Mouse (Mus musculus): ENCODE data around the gene Hoxd9. TPM values are rescaled to one million over a fixed set of nuclear protein-coding genes. Genes with fewer than 3 reads are reported as not detected.

The Hoxd9 gene
- polyA plus RNA-seq, 1 experiment from 2014 or later = 1.6 TPM

- TF ChIP-seq CTCF (IDR thresholded peaks at IDR 0.05; ENCODE audit: low read depth) = no peak
- Histone ChIP-seq H3K4me3 (ENCODE audit: low read depth, low read length) (peak within 1 kb of the TSS; percentile 9; the same call in 1 of the 2 replicates), H3K27ac (ENCODE audit: low read depth, low read length) (no peak within 1 kb of the TSS), H3K9me3 (ENCODE audit: control insufficient read depth) (no peaks in the 10 kb centered on the region), H3K4me2 (replicated peaks; ENCODE audit: low read depth) (no peak within 1 kb of the TSS), H3K27me3 (replicated peaks; ENCODE audit: control insufficient read depth, insufficient read depth, low read length) (peaks cover 98% of the 10 kb centered on the region), H3K36me3 (ENCODE audit: control insufficient read depth, insufficient read depth) (no peaks in the 10 kb centered on the region), H3K9ac (ENCODE audit: low read depth, low read length) (no peak within 1 kb of the TSS), H3K4me1 (replicated peaks; ENCODE audit: control insufficient read depth, insufficient read depth, low read length) (no peaks in the 10 kb centered on the region)
- WGBS = 4% methylated on average over 28 of the region's 28 CpGs
- ATAC-seq = no peak
These were observed 38.0 kb upstream of the Hoxd9 start, which contains the start of gene Evx2 for GRCm38 (mm10) chr2:74659507-74660005. Evx2 (minus strand) TSS chr2:74659557.

DNA sequence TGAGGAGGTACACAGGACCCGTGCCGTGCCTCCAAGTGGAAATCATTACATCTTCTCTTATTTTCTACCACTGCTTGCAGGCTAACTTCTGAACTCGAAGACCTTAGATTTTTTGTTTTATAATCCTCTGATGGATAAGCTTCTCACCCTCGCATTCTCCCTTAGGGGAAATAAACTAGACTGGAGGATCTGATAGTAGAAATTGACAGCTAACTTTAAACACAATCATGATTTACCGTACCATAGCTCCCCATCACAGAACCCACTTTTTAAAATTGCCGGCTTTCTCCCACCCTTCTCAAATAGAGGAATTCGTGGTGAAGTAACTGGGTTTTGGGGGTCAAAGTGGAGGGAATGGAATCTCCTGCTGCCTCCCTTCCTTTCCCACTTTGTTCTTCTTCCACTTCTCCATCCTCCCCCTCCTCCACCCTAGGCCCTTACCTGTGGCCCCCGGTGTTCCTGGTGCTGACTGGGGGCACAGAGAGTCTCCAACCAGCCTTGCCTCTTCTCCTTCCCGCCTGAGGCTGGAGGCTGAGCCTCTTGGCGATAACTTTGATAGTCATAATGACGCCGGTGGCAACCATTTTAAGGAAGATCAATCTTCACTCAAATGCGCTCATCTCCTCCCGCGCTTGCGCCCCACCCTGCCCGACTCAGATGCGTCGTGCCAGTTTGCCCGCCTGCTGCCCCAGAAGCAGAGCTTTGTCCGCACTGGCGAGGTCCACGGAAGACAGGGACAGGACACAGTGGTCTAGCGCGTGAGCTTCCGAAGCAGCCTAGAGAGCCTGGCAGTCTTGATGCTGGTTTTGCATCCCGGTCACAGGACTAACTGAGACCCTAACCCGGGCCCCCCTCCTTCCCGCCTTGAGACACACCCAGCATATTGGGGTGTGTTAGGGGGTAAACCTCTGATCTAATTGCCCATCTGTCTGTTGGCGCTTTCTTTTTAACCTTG lies 36.8 kb upstream of the Hoxd9 start:
- Histone ChIP-seq H3K27me3 (replicated peaks; ENCODE audit: control insufficient read depth, insufficient read depth, low read length) (peaks cover 97% of the 10 kb centered on the region), H3K27ac (ENCODE audit: low read depth, low read length) (no peak overlapping the region), H3K4me2 (replicated peaks; ENCODE audit: low read depth) (no peak overlapping the region), H3K9ac (ENCODE audit: low read depth, low read length) (no peak overlapping the region), H3K9me3 (ENCODE audit: control insufficient read depth) (no peaks in the 10 kb centered on the region), H3K36me3 (ENCODE audit: control insufficient read depth, insufficient read depth) (no peaks in the 10 kb centered on the region), H3K4me1 (replicated peaks; ENCODE audit: control insufficient read depth, insufficient read depth, low read length) (no peaks in the 10 kb centered on the region), H3K4me3 (ENCODE audit: low read depth, low read length) (no peak overlapping the region)
- ATAC-seq = no peak
- 4% methylated on average over 30 of the region's 30 CpGs for WGBS
- TF ChIP-seq CTCF (IDR thresholded peaks at IDR 0.05; ENCODE audit: low read depth) = no peak

- no peaks in the 10 kb centered on the region for H3K4me1 ChIP-seq (replicated peaks; ENCODE audit: control insufficient read depth, insufficient read depth, low read length)
- peaks cover 97% of the 10 kb centered on the region for H3K27me3 ChIP-seq (replicated peaks; ENCODE audit: control insufficient read depth, insufficient read depth, low read length)
- 0 out of 2 replicates have a peak overlapping the region, but pooled peaks have one; percentile 33 for H3K4me2 ChIP-seq (replicated peaks; ENCODE audit: low read depth)
- H3K4me3 ChIP-seq (ENCODE audit: low read depth, low read length) = peak overlapping the region; percentile 6; the same call in 1 of the 2 replicates
- H3K27ac ChIP-seq (ENCODE audit: low read depth, low read length) = no peak overlapping the region
- no peak for ATAC-seq
- no peaks in the 10 kb centered on the region for H3K9me3 ChIP-seq (ENCODE audit: control insufficient read depth)
- no peak overlapping the region for H3K9ac ChIP-seq (ENCODE audit: low read depth, low read length)
- 1% methylated on average over 14 of the region's 14 CpGs for WGBS
- peak; percentile 66 for TF ChIP-seq CTCF (IDR thresholded peaks at IDR 0.05; ENCODE audit: low read depth)
- no peaks in the 10 kb centered on the region for H3K36me3 ChIP-seq (ENCODE audit: control insufficient read depth, insufficient read depth)
These were observed 35.8 kb upstream of the Hoxd9 start for GRCm38 (mm10) chr2:74661685-74662084.

DNA sequence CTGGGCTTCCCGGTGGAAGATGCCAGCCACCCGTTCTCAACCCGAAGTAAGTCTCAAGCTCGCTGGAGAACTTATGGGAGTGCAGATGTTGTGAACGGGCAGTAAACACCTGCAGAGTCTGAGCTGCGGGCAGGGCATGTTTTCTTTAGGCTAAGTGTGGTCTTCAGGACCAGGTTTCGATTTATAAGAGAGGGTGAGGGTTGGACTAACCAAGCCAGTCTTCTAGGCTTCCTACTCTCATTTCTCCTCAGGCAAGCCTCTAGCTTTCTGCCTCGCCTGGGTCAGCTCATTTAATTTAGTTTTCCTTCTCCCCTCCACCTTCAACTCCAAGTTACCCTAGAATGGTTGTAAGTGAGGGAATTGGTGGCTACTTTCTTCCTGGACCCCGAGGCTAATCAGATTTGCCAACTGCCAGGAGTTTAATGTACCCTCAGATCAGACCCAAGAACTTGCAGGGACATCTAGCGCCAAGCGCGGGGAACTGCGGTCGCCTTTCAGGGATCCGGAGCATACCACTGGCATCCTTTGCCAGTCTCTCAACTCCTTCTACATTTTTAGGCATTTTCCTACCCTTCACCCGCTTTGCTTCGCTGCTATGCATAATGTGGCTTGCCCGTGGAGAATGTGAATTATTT lies 34.1 kb upstream of the Hoxd9 start:
- H3K27ac ChIP-seq (ENCODE audit: low read depth, low read length) = no peak overlapping the region
- WGBS = 4% methylated on average over 18 of the region's 18 CpGs
- no peak overlapping the region for H3K9ac ChIP-seq (ENCODE audit: low read depth, low read length)
- no peak overlapping the region for H3K4me3 ChIP-seq (ENCODE audit: low read depth, low read length)
- H3K27me3 ChIP-seq (replicated peaks; ENCODE audit: control insufficient read depth, insufficient read depth, low read length) = peaks cover 97% of the 10 kb centered on the region
- no peak for ATAC-seq
- H3K36me3 ChIP-seq (ENCODE audit: control insufficient read depth, insufficient read depth) = no peaks in the 10 kb centered on the region
- H3K9me3 ChIP-seq (ENCODE audit: control insufficient read depth) = no peaks in the 10 kb centered on the region
- no peak overlapping the region for H3K4me2 ChIP-seq (replicated peaks; ENCODE audit: low read depth)
- TF ChIP-seq CTCF (IDR thresholded peaks at IDR 0.05; ENCODE audit: low read depth) = peak; percentile 79
- H3K4me1 ChIP-seq (replicated peaks; ENCODE audit: control insufficient read depth, insufficient read depth, low read length) = 0 out of 2 replicates have a peak, but pooled peaks cover 3% of the 10 kb centered on the region

GRCm38 (mm10) chr2:74666411-74666810 lies 31.1 kb upstream of the Hoxd9 start:
- 3% methylated on average over 7 of the region's 7 CpGs for WGBS

More at GRCm38 (mm10) chr2:74666411-74666810, 31.1 kb upstream of the Hoxd9 start:
- H3K4me1 ChIP-seq (replicated peaks; ENCODE audit: control insufficient read depth, insufficient read depth, low read length) = 0 out of 2 replicates have a peak, but pooled peaks cover 3% of the 10 kb centered on the region
- H3K27me3 ChIP-seq (replicated peaks; ENCODE audit: control insufficient read depth, insufficient read depth, low read length) = peaks cover 96% of the 10 kb centered on the region
- H3K36me3 ChIP-seq (ENCODE audit: control insufficient read depth, insufficient read depth) = no peaks in the 10 kb centered on the region
- no peak for ATAC-seq
- H3K9ac ChIP-seq (ENCODE audit: low read depth, low read length) = no peak overlapping the region
- TF ChIP-seq CTCF (IDR thresholded peaks at IDR 0.05; ENCODE audit: low read depth) = no peak
- H3K27ac ChIP-seq (ENCODE audit: low read depth, low read length) = no peak overlapping the region
- no peak overlapping the region for H3K4me3 ChIP-seq (ENCODE audit: low read depth, low read length)
- H3K4me2 ChIP-seq (replicated peaks; ENCODE audit: low read depth) = no peak overlapping the region
- H3K9me3 ChIP-seq (ENCODE audit: control insufficient read depth) = no peaks in the 10 kb centered on the region
